Mouse (Mus musculus) midbrain, embryonic 16.5 days (tissue): ENCODE data around the gene Papln. TPM values are rescaled to one million over a fixed set of nuclear protein-coding genes. Genes with fewer than 3 reads are reported as not detected.

Source experiments
- ATAC-seq: fragments of 200-750 bp; cut with Nextera tagmentation; 2 replicates; pipeline ENCODE4 v1.8.0; 2017; ENCODE audit warnings: moderate TSS enrichment
- H3K27ac ChIP-seq: fragments of 300-500 bp; sonication (generic); 2 replicates; pipeline ENCODE4 v1.5.1; 2014; ENCODE audit warnings: mild to moderate bottlenecking, low read length, mixed read lengths
- H3K27me3 ChIP-seq: fragments of 300-500 bp; sonication (generic); 2 replicates; pipeline ENCODE4 v1.6.1; 2014; ENCODE audit warnings: low read depth, low read length, mixed read lengths; ENCODE audit not compliant: control insufficient read depth, insufficient read depth
- H3K36me3 ChIP-seq: fragments of 300-500 bp; sonication (generic); 2 replicates; pipeline ENCODE4 v1.6.1; 2014; ENCODE audit warnings: mild to moderate bottlenecking, low read length, moderate library complexity, mixed read lengths; ENCODE audit not compliant: control insufficient read depth, insufficient read depth
- H3K4me1 ChIP-seq: fragments of 300-500 bp; sonication (generic); 2 replicates; pipeline ENCODE4 v1.6.1; 2014; ENCODE audit warnings: mild to moderate bottlenecking, low read length, mixed read lengths; ENCODE audit not compliant: control insufficient read depth, insufficient read depth
- H3K4me2 ChIP-seq: fragments of 300-500 bp; sonication (generic); 2 replicates; pipeline ENCODE4 v1.6.1; 2014; ENCODE audit warnings: mild to moderate bottlenecking, low read length, mixed read lengths
- H3K4me3 ChIP-seq: fragments of 300-500 bp; sonication (generic); 2 replicates; pipeline ENCODE4 v1.5.1; 2014; ENCODE audit warnings: low read depth, mild to moderate bottlenecking, low read length, moderate library complexity, mixed read lengths
- H3K9ac ChIP-seq: fragments of 300-500 bp; sonication (generic); 2 replicates; pipeline ENCODE4 v1.6.1; 2014; ENCODE audit warnings: low read depth, low read length, mixed read lengths
- H3K9me3 ChIP-seq: fragments of 300-500 bp; sonication (generic); replicated peaks from 2 replicates; pipeline ENCODE4 v1.6.1; 2014; ENCODE audit warnings: mild to moderate bottlenecking, low read length, mixed read lengths; ENCODE audit not compliant: control insufficient read depth, poor library complexity, severe bottlenecking
- WGBS: fragments of 180-500 bp; shearing (Covaris S2); extraction: QIAGEN DNeasy Blood & Tissue Kit; methylation state at CpG from one replicate; pipeline ENCODE4 v1.1.7; 2014; 5-methylcytosine and 5-hydroxymethylcytosine counted together
- polyA plus RNA-seq: library from polyadenylated mRNA; unstranded; fragments of >200 nt; fragmentation: Nextera tagmentation; extraction: Ambion mirVana; gene quantifications from 2 replicates; pipeline ENCODE4 v1.2.1, GENCODE M21; 2015

Gene Papln
- polyA plus RNA-seq, 1 experiment from 2014 or later, result 0.16 TPM

GRCm38 (mm10) chr12:83830424-83830823 lies 67.0 kb downstream of the Papln start:
- Histone ChIP-seq H3K4me1 (no peaks in the 10 kb centered on the region), H3K27me3 (no peaks in the 10 kb centered on the region), H3K27ac (no peak overlapping the region), H3K36me3 (no peaks in the 10 kb centered on the region), H3K9me3 (no peaks in the 10 kb centered on the region), H3K4me2 (no peak overlapping the region), H3K9ac (no peak overlapping the region), H3K4me3 (no peak overlapping the region)
- WGBS, result 85% methylated on average over 3 of the region's 3 CpGs
- ATAC-seq, result no peak

GRCm38 (mm10) chr12:83833979-83834378 lies 70.5 kb downstream of the Papln start:
- Histone ChIP-seq H3K4me1 (no peaks in the 10 kb centered on the region), H3K4me2 (no peak overlapping the region), H3K27me3 (no peaks in the 10 kb centered on the region), H3K27ac (no peak overlapping the region), H3K9me3 (no peaks in the 10 kb centered on the region), H3K36me3 (peaks cover 2% of the 10 kb centered on the region), H3K4me3 (no peak overlapping the region), H3K9ac (no peak overlapping the region)
- no peak for ATAC-seq
- WGBS, result 94% methylated on average over 3 of the region's 3 CpGs

GRCm38 (mm10) chr12:83841409-83842190 lies 78.2 kb downstream of the Papln start:
- no peak overlapping the region for H3K4me3 ChIP-seq
- H3K9ac ChIP-seq, result no peak overlapping the region
- H3K27me3 ChIP-seq, result no peaks in the 10 kb centered on the region
- H3K9me3 ChIP-seq, result no peaks in the 10 kb centered on the region
- H3K4me1 ChIP-seq, result no peaks in the 10 kb centered on the region
- ATAC-seq, result no peak
- H3K36me3 ChIP-seq, result peaks cover 2% of the 10 kb centered on the region
- H3K4me2 ChIP-seq, result no peak overlapping the region
- 90% methylated on average over 10 of the region's 10 CpGs for WGBS
- H3K27ac ChIP-seq, result no peak overlapping the region

Other genes starting within 250 kb of the Papln start
- gene Dcaf4, start 243.2 kb upstream of the Papln start, polyA plus RNA-seq, result 46.1 and 50.3 TPM in 2 replicates
- 27.3 and 28.6 TPM in 2 replicates for gene Zfyve1, start 166.4 kb upstream of the Papln start, polyA plus RNA-seq
- gene Rbm25, start 132.4 kb upstream of the Papln start, polyA plus RNA-seq, result 236 and 262 TPM in 2 replicates
- gene Psen1, start 75.5 kb upstream of the Papln start, polyA plus RNA-seq, result 72.7 and 74.9 TPM in 2 replicates
- gene Numb, start 158.3 kb downstream of the Papln start, polyA plus RNA-seq, result 14.2 and 16.7 TPM in 2 replicates
- 8.7 and 9.2 TPM in 2 replicates for gene Riox1, start 187.0 kb downstream of the Papln start, polyA plus RNA-seq
- gene Heatr4, start 221.2 kb downstream of the Papln start, polyA plus RNA-seq, result 0.06 TPM in 1 of 2 replicates, not detected in the other
- gene Acot2, start 224.2 kb downstream of the Papln start, polyA plus RNA-seq, result 11.4 and 15.3 TPM in 2 replicates
- 74.1 and 89.4 TPM in 2 replicates for gene Acot1, start 245.9 kb downstream of the Papln start, polyA plus RNA-seq